Mouse (Mus musculus) right cerebral cortex, postnatal 14 days (tissue): ENCODE results near the gene Vcp.

ENCODE experiments used
- DNase-seq: peaks from one replicate; pipeline ENCODE4 v3.0.0; 2022

Vcp gene

DNA sequence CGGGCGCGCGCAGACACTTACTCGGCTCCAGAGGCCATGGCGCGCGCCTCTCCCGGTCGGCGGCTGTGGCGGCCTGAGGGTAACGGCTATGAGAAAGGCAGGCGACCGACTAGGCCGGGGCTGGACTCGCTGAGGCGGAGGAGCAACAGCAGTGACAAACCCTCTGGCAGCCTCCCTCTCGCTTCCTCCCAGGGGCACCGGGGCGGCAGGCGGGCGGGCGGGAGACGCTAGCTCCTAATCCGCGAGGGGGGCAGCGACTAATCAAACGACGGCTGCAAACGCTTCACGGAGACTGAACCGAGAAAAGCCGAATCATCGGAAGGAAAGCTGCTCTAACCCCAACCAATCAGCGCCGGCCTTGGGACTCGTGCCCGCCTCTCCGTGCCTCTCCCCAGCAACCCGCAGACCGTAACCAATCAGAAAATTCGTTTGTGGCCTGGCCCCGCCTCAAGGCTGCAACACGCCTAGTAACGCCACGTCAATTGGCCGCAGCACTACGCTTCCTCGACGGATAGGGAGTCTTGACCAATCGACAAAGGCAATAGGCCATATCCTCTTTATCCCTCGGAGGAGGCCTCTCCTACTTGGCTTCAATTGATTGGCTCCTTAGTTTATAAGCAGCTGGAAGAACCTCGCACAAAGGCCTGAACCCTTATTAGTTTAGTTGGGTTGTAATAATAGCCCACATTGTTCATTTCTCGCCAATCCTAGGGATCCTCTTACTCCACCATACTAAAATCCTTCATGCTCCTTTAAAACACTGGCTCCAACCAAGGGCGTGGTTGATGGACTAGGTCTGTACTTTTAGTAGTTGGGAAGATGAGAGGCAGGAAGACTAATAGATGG is at the start of gene Vcp:
Gene Vcp (minus strand): TSS at position 367 of the 846 bp plus-strand sequence.
- DNase-seq = peak; percentile 99

DNA sequence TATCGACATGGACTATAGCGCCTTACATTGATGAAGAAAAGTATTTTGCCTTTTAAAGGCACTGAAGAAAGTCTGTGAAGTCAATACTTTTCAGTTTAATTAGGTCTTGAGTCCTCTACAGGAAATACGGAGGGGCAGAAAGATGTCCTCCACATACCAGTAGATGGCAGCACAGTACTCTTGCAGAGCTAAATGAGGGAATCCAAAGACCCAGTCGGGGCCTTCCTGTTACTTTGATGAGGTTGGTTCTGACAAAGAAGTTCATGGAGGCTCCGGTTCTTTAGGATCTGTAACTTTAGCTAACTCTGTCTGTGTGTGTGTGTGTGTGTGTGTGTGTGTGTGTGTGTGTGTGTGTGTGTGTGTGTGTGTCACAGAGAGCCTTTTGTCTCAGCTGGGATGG is 46.9 kb upstream of the Vcp start:
- DNase-seq = peak; percentile 64

DNA sequence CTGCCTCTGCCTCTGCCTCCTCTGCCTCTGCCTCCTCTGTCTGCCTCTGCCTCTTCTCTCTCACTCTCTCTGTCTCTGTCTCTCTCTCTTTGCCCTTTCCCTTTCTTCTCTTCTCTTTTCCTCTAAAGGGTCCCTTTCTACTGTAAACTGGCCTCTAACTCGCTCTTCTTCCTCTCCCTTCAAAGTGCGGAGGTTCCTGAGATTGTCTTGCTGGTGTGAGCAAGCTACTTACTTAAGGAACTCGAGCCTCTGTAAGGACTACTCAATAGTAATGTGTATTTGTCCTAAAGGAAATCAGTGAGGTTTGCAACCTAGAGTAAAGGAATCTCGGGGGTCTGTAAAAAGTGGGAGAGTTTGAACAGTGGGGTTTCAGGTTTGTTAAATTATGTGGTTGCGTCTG is 46.3 kb upstream of the Vcp start:
- no peak for DNase-seq

DNA sequence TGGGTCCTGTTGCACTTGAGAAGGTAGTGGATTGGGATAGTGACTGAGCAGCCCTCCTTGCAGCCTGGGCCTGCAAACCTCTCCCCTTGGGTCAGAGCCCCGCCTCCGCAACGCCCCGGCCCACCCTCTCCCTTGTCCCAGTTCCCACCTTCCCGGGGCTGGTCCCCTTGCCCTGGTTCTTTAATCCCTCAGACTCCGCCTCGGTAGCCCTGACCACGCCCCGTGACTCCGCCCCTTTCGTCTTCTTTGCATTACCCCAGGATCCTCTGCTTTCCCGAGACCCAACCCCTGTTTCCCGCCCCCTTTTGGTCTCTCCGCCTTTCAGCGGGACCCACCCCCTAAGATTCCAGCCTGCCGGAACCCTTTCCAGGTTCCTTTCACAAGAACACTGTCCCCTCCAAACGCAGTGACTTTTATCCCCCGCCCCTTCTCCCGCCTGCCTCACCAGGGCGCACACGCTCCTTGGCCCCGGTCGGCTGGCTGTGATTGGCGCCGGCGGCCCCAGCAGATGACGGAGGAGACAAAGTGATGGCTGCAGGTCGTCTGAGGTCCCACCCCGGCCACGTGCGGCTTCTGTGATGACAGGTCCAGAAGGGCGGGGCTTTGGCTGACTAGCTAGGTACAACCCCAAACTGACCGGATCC is 45.5 kb upstream of the Vcp start, which contains the start of gene Fam214b:
Gene Fam214b (minus strand): TSS at position 562 of the 644 bp plus-strand sequence.
- peak; percentile 94 for DNase-seq

DNA sequence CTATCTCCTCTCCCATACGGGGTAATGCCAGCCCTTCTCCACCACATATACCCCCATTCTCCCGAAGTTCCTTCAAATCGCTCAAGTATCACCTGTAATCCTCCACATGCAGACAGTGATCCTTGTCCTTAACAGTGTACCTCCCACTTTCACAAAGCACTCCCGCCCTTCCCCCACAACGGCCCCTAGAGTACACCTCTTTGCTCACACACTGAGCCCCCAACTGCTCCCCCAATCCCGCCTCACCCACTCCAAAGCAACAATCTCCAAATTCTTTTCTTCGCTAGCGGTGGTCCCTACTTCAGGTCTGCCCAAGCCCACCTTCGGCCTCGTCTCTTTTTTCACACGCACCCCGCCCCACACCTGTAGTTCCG is 45.0 kb upstream of the Vcp start:
- DNase-seq = no peak

DNA sequence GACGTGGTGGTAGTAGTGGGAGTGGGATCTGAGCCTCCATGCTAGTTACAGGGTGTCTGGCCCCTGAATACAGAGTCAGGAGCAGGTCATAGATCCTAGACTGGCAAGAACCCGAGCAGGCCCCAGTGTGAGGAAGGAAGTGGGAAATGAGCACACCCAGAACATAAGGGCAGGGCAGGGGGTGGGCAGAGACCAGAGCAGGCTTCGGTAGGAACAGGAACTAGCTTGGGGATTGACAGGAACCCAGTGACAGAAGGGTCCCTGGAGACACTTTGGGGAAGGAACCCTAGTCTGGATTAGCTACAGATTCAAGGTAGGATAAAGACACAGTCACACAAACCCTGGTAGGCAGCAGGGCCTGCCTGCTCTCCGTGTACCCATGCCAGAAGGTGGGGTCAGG is 44.4 kb upstream of the Vcp start:
- DNase-seq = no peak

DNA sequence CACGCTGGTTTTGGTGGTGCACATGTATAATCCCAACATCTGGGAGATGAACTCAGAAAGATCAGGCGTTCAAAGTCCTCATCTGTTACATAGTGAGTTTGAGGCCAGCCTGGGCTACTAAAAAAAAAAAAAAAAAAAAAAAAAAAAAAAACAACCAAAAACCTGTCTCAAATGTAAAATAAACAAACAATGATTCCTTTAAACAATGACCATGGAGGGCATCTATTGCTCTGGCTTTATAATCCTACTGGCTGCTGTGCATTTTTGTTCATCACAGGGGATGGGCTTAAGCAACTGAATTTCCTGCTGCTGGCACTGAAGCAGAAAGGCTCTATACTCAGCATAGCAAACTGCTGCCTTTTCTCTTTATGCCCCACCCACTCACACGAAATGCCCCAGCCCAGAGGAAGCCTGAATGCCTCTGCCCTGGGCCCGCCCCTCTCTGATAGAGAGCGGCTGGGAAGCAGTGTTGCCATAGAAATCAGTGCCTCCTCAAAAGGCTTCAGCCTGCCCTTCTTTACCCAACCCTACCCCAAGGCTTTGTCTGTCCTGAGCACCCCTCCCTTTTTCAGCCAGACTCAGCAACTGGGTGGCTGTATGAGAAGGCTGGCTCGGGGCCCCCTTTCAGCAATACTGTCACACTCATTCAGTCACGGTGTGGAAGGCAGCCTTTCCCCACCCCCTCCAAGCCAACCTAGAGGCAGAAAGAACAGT is 43.5 kb upstream of the Vcp start:
- DNase-seq = peak; percentile 53

DNA sequence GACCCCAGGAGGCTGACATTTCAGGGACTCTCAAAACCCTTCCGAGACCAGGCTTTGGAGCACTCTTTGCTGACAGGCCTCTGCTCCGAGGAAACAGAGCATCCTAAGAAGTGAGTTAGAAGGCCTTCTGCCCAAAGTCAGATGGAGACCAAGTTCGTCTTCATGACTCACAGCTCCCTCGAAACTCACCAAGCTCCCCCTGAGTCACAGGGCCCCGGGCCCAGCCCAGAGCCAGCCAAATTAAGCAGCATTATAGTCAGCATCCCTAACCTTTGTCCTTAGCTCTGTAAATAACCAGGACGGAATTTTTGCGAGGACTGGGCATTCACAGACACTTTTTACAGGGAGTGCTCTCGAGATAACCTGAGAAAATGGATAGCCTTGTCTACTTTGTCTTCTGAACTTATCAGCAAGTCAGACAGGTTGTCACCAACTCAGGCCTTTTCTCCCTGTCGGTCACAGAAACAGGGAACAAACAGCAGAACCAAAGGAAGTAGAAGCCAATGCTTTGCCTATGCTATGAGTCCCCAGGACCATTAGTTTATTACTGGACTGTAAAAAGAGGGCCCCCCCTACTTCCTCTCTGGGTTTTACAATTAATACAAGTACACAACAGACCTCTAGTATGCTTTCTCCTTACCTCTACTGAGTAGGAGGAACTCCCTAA is 40.7 kb upstream of the Vcp start:
- DNase-seq = no peak

DNA sequence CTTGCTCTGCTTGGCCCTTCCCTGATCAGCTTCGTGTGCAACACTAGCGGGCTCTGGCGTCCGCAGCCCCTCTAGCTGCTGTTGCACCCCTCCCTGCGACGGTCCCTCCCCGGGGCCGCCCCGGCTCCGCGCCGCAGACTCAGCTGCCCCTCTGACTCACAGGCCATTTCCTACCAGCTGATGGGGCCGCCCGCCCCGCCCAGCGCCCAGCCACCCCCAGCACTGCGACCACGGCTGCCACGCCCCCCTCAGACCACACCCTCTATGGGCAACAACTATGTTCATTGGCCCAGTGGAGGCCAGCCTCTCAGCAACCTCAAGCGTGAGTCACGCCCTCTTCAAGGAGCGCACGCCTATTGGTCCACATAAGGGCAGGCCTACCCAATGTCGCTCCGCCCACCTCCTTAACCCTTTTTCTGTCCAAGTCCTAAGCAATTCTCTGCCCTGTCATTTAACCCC is 39.8 kb upstream of the Vcp start:
- DNase-seq = peak; percentile 96

DNA sequence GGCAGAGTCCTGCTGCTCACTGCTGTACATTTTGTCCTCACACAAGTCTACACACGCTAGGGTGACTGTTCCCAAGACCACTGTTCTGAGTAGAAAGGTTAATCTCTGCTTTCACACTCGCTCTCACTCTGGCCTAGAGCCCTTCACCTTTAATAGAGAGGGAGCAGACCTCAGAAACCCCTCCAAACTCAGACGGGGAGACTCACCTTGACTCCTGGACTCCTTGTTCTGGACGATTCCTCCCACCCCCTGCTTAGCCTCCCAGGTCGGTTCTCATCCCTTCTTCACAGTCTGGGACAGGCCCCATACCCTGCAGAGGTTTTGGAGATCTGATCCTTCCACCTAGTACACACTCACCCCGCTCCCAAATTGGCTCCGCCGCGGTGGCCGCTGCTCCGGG is 39.3 kb upstream of the Vcp start:
- DNase-seq = no peak

DNA sequence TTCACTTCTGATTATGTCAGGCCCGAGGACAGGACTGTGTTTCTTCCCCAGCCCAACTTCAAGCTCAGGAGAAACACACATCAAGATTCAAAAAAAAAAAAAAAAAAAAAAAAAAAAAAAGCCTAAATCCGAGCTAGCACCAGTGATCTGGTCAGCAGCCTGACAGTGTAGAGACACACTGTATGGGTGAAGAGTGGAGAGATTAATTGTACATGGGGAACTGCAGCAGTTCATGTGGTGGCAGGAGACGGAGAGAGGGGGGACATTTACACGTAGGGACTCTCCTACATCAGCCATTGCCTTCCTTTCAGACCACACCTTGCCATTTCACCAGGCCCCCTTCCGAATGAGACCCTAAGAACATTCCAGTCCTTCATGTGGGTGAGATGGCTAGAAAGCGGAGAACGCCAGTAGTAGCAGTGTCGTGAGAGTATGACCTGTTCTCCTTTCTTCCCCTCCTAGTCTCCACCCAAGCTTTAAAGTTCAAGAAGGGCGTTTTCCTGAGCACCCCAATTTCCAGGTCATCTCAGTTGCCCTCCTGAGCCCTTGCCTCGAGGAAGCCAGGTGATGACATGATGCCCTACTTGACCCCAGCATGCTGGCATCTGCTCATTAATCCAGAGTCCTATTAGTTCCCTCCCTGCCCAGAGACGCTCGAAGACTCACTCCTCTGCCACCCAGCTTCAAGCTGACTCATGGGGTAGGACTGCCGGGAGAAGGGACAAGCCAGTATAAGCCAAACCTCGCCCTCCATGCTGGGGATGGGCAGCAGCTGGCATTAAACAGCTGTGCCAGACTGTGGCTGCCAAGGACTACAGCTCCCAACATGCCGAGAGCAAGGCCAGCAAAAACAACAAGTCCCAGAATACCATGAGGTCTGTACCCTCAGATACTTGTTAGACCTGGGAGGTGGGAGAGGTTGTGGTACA is 38.5 kb upstream of the Vcp start:
- peak; percentile 61 for DNase-seq

DNA sequence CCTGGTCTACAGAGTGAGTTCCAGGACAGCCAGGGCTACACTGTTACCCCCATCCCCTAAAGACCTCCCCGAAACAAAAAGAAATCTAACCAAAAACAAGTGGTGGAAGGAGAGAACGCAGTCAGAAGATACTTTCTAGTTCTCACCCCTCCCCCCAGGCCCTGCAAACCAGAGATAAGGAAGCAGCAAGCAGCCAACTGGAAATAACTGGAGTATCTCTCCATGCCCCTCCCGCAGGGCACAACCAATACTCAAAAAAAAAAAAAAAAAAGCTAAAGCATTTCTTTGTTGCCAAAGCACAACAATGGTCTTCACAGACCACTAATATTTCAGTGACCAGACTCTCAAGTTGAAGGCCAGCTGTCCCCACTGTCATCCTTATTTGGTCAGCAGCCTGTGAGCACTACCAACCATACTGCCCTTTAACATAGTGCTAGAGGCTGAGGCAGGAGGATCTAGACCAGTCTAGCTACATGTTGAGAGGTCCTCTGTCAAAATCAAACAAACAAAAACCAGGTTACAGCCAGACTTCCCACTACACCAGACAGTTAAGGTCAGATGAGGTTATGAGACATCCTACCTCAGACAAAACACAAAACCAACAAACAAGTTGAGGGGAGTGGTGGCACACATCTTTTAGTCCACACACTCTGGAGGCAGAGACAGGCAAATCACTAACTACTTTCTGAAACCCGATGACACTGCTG is 37.7 kb upstream of the Vcp start:
- no peak for DNase-seq

DNA sequence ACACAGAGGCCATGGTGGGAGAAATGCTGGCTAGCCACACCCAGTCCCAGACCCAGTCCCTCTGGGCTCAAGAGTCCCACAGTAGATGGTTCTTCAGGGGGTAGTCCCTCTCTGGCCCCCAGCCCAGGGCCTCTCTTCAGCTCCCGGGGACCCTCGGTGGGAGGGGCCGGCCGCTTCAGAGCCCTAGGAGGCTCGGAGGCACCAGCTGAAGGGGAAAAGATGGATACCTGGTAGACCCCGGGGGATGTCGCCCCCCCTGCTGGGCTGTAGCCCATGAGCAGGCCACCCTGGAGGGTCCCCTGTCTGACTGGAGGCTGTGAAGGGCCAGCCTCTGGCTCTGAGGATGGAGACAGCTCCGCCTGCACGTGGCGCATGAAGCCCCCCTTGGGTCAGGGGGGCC is 36.0 kb upstream of the Vcp start:
- no peak for DNase-seq

DNA sequence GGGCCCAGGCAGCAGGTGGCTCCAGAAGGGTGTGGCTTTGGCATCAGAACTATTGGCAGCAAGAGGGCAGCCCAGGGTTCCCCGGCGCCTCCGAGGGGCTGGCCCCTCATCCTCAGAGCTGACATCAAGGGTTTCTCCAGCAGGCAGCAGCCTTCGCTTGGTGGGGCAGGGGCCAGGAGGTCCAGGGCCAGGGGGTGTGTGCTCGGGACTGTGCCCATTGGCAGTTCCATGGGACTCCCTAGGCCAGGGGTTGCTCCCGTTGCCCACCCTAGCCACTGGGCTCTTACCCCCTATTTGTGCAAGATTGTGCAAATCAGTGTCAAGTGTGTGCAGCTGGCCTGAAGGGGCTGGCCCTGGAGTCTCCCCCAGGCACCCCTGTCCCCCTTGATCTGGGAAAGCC is 35.5 kb upstream of the Vcp start:
- DNase-seq = no peak

DNA sequence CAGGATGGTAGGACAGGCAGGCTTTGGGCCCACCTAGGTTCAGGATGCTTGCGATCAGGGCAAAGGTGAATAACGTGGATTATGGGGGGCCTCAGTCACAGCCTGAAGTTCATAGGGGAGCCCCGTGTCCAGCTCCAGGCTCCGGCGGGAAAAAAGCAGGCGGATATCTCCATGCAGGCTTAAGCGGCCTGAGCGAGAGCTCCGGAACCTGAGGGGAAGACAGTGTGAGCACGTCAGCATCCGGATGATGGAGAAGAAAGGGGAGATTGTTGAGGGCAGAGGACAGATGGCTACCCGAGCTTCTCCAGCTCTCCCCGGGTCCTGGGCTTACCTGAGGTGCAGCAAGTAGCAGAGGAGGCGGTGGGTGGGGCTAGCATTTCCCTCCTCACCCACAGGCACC is 33.2 kb upstream of the Vcp start:
- no peak for DNase-seq

DNA sequence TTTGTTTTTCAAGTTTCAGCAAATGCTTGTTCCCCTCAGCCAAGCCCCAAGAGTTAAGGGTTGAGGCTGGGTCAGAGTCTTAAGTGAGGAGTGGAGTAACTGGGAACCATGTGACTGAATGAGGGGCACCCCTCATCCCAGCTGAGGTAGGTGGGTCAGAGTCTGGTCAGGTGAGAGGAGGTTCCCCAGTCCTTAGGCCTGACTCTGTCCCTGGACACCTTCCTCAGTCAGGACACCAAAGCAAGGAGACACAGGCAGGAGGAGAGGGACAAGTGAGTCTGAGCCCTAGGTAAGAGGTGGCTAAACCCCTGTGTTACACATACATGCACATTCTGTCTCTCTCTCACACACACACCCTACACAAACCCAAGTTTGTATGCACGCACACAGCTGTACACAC is 32.2 kb upstream of the Vcp start:
- no peak for DNase-seq

DNA sequence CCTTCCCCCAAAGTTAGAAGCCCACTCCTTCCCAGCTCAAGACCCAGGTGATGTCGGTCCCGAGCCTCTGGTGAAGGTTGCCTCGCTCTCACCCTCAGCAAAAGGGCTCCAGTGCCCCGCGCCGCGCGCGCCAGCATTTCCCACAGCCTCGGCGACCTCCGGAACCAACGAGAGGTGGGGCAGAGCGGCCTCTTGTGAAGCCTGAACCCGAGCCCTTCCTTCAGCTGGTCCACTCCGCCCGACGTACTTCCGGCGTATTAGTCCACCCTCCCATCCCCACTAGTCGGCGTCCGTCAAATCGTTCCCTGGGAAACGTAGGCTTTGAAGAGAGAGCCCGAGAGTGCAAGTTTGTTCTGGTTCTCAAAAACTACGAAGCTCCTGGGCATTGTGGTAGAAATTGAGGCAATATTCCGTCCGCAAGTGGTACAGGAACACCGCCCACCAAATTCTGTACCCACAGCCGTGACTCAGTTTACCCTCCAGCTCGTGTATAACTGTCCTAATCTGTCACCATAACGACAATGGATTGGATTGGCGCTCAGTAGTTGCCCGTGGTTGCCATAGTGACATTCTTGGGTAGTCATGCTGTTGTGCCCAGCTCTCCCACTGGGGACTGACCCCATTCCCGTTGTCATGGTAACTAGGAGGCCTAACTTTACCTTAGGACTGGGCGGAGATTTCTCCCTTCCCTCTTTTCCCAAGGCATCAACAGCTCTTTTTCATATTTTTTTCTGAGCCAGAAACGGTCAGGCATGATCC is 31.1 kb upstream of the Vcp start, which contains the start of gene Stoml2:
Gene Stoml2 (minus strand): TSS at position 474 of the 759 bp plus-strand sequence.
- peak; percentile 89 for DNase-seq

DNA sequence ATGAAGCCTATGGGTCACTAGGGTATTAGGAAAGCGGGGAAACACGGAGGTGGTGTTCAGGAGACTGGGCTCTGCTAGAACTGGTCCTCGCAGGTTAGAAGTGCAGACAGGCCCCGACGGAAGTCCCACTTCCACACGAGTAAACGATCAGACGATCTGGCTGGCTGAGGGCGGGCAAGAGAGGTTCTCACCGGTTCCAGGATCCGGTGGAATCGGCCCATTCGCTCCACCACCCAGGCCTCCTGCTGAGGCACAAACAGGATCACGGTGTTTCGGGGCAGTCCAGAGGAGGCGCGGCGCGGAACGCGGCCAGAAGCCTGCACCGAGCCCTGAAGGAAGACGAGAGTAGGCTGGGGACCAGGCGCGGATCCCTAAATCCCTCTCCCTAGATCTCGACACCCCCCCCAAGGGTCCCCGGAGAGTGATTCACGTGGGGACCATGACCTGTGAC is 30.5 kb upstream of the Vcp start:
- peak; percentile 38 for DNase-seq

DNA sequence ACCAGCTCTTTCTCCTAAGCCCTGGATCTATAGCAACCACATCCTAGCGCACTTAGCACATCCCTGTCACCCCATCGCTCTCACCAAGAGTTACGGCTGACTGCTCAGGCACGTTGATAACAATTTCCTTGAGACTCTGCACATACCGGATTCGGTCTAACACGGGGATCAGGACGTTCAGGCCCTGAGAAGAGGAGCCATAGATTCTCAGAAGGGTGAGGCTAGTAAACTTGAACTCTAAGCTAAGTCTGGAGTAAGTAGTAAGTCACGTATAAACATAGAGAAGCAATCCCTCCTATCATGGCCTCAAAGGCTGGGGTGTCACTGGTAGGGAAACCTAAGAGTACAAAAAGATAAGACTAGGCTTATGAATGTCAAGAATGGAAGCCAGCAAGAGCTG is 30.0 kb upstream of the Vcp start:
- DNase-seq = no peak

DNA sequence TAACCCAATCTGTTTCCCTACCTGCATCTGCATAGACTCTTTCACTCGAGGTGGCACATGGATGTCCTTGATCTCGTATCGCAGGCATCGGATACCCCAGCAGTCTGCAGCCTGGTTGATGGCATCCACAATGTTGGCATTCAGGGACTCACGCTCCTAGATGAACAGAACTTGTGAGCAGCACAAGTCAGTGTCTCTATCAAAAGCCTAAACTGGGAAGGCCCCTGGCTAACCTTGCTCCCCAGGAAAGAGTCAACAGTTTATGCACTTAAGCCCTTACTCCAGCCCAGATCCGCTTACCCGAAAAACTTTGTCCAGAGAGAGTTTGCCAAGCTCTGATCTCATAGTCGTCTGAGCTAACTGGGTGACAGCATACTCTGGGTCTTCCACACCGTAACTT is 29.4 kb upstream of the Vcp start:
- DNase-seq = no peak
